Mouse (Mus musculus) bone marrow macrophage, adult 2 months (primary cell): ENCODE measurements around the gene Rasgef1c.

Source experiments
- CTCF ChIP-seq: IDR thresholded peaks from 2 replicates; pipeline ENCODE4 v1.5.1; 2012; ENCODE audit warnings: low read depth, mild to moderate bottlenecking, low read length, moderate library complexity
- POLR2A ChIP-seq: IDR thresholded peaks from 2 replicates; pipeline ENCODE4 v1.6.1; 2012; ENCODE audit warnings: mild to moderate bottlenecking, low read depth, low read length, borderline replicate concordance

- no peak for TF ChIP-seq CTCF
- no peak for TF ChIP-seq POLR2A
These were observed 115.9 kb downstream of the Rasgef1c start for GRCm38 (mm10) chr11:50017511-50017910.
